Mouse (Mus musculus) natural killer cell, adult 2 months (primary cell): ENCODE results near the gene Pnmal2.

ENCODE experiments used
- DNase-seq, 2 experiments: peaks; one replicate each; pipeline ENCODE4 v3.0.0; 2022; ENCODE audit warnings: low spot score in 2 of 2

The Pnmal2 gene

GRCm38 (mm10) chr7:16944061-16944807, at the start of gene Pnmal2:
Gene Pnmal2, plus strand, starts transcription at chr7:16944682.
- DNase-seq: peak in 1 of 2 experiments; percentile 48

GRCm38 (mm10) chr7:16895000-16895399, 49.5 kb upstream of the Pnmal2 start:
- peak; percentile 43 to 59 for DNase-seq

- no peak for DNase-seq
Measured at GRCm38 (mm10) chr7:16895511-16895910, 49.0 kb upstream of the Pnmal2 start.

- DNase-seq: no peak
Measured at GRCm38 (mm10) chr7:16900526-16900925, 44.0 kb upstream of the Pnmal2 start.

- no peak for DNase-seq
Measured at GRCm38 (mm10) chr7:16903439-16903955, 41.0 kb upstream of the Pnmal2 start.

GRCm38 (mm10) chr7:16904120-16904675, 40.3 kb upstream of the Pnmal2 start:
- DNase-seq: no peak

GRCm38 (mm10) chr7:16905491-16906021, 38.9 kb upstream of the Pnmal2 start:
- no peak for DNase-seq

- DNase-seq: no peak
Measured at GRCm38 (mm10) chr7:16906281-16906680, 38.2 kb upstream of the Pnmal2 start, which contains the start of gene Ptgir. Gene Ptgir, plus strand, starts transcription at chr7:16906490.

- no peak for DNase-seq
Measured at GRCm38 (mm10) chr7:16906889-16907559, 37.5 kb upstream of the Pnmal2 start.

- DNase-seq: no peak
Measured at GRCm38 (mm10) chr7:16907842-16908241, 36.6 kb upstream of the Pnmal2 start.

GRCm38 (mm10) chr7:16908367-16908766, 36.1 kb upstream of the Pnmal2 start:
- no peak for DNase-seq

- DNase-seq: no peak
Measured at GRCm38 (mm10) chr7:16908859-16909258, 35.6 kb upstream of the Pnmal2 start.

- no peak for DNase-seq
Measured at GRCm38 (mm10) chr7:16909909-16910308, 34.6 kb upstream of the Pnmal2 start.

GRCm38 (mm10) chr7:16911904-16912303, 32.6 kb upstream of the Pnmal2 start:
- no peak for DNase-seq

GRCm38 (mm10) chr7:16912360-16912759, 32.1 kb upstream of the Pnmal2 start:
- DNase-seq: no peak

GRCm38 (mm10) chr7:16913806-16914452, 30.6 kb upstream of the Pnmal2 start:
- peak; percentile 48 to 70 for DNase-seq

- no peak for DNase-seq
Measured at GRCm38 (mm10) chr7:16914453-16915343, 29.8 kb upstream of the Pnmal2 start.

GRCm38 (mm10) chr7:16915461-16916340, 28.8 kb upstream of the Pnmal2 start:
- no peak for DNase-seq

GRCm38 (mm10) chr7:16916342-16917265, 27.9 kb upstream of the Pnmal2 start:
- no peak for DNase-seq
